Mouse (Mus musculus) kidney, postnatal 36 days (tissue): ENCODE measurements around the gene Klk4.

ENCODE experiments used
- DNase-seq, 2 experiments: peaks; one replicate each; pipeline ENCODE4 v3.0.0; 2021 to 2022; ENCODE audit warnings: mixed read lengths in 2 of 2

Gene Klk4

GRCm38 (mm10) chr7:43880912-43881311 lies at the start of gene Klk4:
TSS of gene Klk4 (plus strand) at chr7:43881160.
- no peak for DNase-seq

GRCm38 (mm10) chr7:43841701-43842100 lies 39.3 kb upstream of the Klk4 start, which contains the start of gene Klk5:
TSS of gene Klk5 (plus strand) at chr7:43841971.
- DNase-seq: no peak

- no peak for DNase-seq
Observed at GRCm38 (mm10) chr7:43843801-43844200, 37.2 kb upstream of the Klk4 start.

GRCm38 (mm10) chr7:43851616-43852015 lies 29.3 kb upstream of the Klk4 start:
- no peak for DNase-seq

GRCm38 (mm10) chr7:43854642-43855380 lies 26.1 kb upstream of the Klk4 start:
- no peak for DNase-seq

- DNase-seq: no peak
Observed at GRCm38 (mm10) chr7:43855709-43856108, 25.3 kb upstream of the Klk4 start.

- no peak for DNase-seq
Observed at GRCm38 (mm10) chr7:43856307-43856706, 24.7 kb upstream of the Klk4 start.

GRCm38 (mm10) chr7:43857501-43857900 lies 23.5 kb upstream of the Klk4 start:
- DNase-seq: no peak

GRCm38 (mm10) chr7:43860411-43860810 lies 20.5 kb upstream of the Klk4 start:
- no peak for DNase-seq

- DNase-seq: peak; percentile 59 to 91
Observed at GRCm38 (mm10) chr7:43873237-43873636, 7.7 kb upstream of the Klk4 start.

- no peak for DNase-seq
Observed at GRCm38 (mm10) chr7:43873674-43874073, 7.3 kb upstream of the Klk4 start.

DNA sequence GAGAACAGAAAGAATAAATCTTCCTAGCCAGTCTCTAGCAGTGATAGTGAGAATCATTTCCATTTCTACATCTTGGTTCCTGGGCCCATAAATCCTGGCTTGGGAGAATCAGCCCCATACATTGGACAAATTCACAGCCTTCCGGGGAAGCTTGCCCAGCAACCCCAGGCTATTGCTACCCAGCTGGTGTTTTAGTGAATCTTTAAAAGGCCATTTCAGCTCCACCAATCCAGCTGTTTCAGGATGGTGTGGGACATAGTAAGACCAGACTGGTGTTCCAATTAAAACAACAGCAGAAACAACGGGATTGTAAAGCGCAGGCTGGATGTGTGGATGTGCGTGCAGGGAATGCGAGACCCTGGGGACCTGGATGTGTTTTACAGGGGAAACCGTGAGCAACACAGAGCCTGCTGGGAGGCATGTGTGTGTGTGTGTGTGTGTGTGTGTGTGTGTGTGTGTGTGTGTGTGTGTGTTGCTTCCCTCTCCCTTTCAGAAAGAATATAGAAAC lies 6.0 kb upstream of the Klk4 start:
- no peak for DNase-seq

DNA sequence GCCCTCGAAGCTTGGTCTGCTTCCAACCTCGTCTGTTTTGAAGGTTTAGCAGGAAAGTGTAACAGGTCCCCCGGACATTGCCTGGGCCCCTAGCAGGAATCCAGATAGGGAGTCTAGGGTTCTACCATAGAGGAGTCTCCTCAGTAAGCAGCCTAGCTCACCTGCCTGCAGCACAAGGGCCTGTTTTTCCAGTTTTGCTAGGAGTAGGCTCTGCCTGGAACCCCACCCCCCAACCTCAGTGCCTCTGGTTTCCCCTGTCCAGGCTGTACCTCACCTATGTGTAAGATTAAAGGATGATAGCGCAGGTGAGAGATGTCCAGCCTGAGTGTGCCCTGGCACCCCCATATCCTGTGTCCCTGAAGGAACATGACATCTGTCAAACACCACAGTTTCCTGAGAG lies 4.5 kb upstream of the Klk4 start:
- no peak for DNase-seq

GRCm38 (mm10) chr7:43878281-43878680 lies 2.7 kb upstream of the Klk4 start:
- no peak for DNase-seq

DNA sequence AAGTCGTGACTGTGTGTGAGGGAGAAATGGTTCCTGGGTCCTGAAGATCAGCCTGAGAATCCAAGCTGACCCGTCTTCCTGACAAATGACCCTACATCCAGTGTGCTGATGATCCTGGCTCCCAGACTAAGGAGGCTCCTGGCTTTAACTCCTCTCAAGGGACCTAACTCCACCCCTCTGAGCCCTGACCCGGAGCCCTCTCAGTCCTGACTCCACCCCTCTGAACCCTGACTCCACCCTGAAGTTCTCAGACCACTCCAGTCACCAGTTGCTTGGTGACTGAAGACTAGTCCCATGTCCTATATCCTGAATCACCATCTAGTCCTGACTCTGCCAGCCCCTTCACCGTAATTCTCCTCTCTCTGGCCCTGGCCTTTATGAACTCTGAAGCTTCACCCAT lies 1.4 kb downstream of the Klk4 start:
- no peak for DNase-seq

DNA sequence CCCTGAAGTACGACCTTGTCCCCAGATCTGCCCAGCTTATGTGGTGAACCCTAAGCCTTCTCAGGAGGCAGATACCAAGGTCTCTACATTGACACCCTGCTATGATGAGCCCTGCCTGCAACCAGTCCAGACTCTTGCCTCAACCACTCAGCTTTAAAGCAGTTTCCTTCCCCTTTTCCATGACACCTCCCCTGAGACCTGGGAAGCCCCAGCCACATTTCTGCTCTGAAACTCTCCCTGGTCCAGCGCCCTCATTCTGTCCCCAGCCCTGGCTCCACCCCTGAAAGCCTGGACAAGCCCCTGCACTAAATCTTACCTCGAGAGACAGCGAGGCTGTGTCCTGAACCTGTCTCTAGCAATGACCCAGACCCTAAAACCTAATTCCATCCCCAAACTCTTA lies 1.9 kb downstream of the Klk4 start:
- no peak for DNase-seq

- DNase-seq: peak; percentile 8 to 55
Observed at GRCm38 (mm10) chr7:43883547-43883946, 2.6 kb downstream of the Klk4 start.

- DNase-seq: no peak
Observed at GRCm38 (mm10) chr7:43891365-43891764, 10.4 kb downstream of the Klk4 start.

DNA sequence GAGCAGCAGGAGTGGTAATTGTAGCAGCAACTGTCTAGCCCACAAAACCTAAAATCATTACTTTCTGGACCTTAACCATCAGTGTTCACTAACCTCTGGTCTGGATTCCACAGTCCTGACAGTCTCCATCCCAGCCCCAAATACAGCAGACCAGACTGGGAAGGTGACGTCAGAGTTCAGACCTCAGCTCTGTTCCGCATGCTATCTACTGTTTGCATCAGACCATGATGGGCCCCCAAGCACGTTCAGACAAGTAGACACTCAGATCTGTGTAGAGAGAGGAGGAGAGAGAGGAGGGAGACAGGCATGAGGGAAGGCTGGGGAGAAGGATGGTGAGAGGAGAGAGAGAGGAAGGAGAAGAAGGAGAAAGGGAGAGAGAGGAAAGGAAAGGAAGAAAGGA lies 10.8 kb downstream of the Klk4 start:
- DNase-seq: no peak

- peak; percentile 84 to 91 for DNase-seq
Observed at GRCm38 (mm10) chr7:43894836-43895235, 13.9 kb downstream of the Klk4 start.

- DNase-seq: no peak
Observed at GRCm38 (mm10) chr7:43914821-43915220, 33.9 kb downstream of the Klk4 start.

GRCm38 (mm10) chr7:43918426-43918825 lies 37.5 kb downstream of the Klk4 start:
- DNase-seq: no peak

DNA sequence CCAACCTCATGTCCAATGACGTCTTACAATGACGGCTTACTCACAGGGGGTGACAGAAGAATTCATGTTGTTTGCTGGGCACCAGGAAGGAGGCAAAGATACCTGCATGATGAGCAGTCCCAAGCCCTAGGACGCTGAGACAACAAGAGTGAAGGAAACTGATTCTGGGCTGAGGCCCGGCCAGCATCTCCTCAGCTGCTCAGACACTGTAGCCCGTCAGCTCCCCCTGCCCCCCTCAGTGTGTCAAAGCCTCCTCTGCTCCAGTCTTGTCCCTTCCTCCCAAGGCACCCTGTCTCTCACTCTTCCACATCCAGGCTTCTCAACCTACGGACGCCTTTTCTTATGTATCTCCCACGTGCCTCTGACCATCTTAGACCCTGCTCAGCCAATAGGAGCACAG lies 37.9 kb downstream of the Klk4 start:
- no peak for DNase-seq

DNA sequence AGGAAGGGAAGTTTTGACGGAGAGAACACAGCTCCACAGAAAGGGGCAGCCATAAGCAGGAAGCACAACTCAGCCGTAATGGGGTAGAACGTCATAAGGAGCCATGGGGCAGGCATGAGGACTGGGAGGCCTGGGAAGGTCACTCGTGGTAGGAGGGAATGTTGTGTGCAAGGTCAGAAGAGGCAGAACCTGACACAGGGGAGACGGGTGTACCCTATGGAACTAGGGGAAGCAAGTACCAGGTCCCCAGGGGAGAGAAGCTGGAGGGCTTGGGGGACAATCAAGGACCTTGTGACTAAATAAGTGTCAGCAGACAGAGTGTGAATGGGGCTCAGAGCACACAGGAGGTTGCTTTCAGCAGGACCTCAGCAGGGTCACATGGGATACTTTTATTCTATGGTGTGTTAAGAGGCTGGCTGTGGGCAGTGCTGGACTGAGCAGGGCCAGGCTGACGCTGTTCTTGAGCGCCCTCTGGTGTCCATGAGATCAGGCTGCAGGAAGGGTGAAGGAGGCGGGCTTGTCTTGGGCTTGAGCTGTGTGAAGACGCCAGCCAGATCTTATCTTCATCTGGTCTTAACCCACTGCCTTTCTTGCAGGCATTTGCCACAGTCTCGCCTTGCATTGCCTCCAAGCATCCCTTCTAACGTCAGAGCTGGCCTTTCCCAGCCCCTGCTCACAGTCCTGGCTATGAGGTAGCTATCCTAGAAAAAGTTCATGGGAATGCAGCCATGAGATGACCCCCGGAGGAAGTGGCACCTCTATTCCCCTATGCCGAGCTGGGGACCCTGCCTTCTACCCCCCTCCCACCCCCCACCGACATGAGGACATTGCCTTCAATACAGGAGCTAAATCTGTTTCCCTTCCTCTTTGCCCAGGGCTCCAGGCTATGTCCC lies 38.8 kb downstream of the Klk4 start:
- peak; percentile 72 to 84 for DNase-seq
